In the genomic region with DNA sequence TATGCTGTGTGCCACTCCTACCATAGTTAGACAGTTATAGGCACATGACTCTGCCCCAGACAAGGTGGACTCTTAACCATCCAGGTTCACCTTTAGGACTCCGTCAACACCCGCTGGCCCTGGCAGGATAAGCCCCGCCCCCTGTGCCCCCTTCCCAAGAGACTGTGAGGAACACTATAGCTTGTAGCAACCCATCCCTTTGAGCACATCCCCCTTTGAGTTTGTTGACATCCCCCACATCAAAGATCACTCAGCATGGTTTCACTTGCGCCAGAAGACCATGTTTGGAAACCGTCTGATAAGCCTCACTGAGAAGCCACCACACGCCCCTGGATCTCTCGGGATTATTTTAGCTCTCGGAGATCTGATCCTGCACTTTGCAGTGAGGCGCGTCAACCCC, we compare ENCODE assay signal across 20 mouse cellular contexts.
A peak's percentile ranks its signal among the peaks of the same experiment; 100 is the strongest.
DNase-seq lines count a peak whose midpoint lies in the region; ATAC-seq lines count a peak whose summit lies in the region.
"Had no signal": no experiment of that assay in that cellular context is flagged by ENCODE, and none has a peak within 500 bp of the region (broad histone marks: within the 10 kb centered on the region; RNA-seq: fewer than 3 reads in every experiment).

No protein-coding gene starts in this region.

- no peak for DNase-seq in forebrain, embryonic 14.5 days (ENCODE audit: low spot score)
- DNase-seq in kidney, postnatal 36 days, result no peak
- peak; percentile 27 for DNase-seq in thymus, postnatal 4 days
- DNase-seq in thymus, postnatal 14 days, result no peak
- no peak for DNase-seq in thymus, postnatal 25 days
- DNase-seq: adrenal gland, postnatal 10 days; cerebellum, adult 11-12 months; cerebellum, postnatal 25 days; gastrocnemius, postnatal 14 days; kidney, adult 11 months; layer of hippocampus, postnatal 36 days; liver, embryonic 13.5 days; lung, postnatal 36 days; right cerebral cortex, adult 18-20 months had no signal

- no peak for ATAC-seq in forebrain, embryonic 12.5 days (ENCODE audit: low FRiP score)
- no peak for ATAC-seq in forebrain, embryonic 14.5 days
- 0 out of 2 replicates have a peak, but pooled peaks have one; percentile 35 for ATAC-seq in kidney, embryonic 14.5 days (ENCODE audit: low FRiP score, low TSS enrichment)
- ATAC-seq in CD4-positive, CD25-positive, alpha-beta regulatory T cell, adult 4 months, result no peak

- H3K9ac ChIP-seq in forebrain, embryonic 12.5 days, result no peak overlapping the region
- no peak overlapping the region for H3K9ac ChIP-seq in forebrain, embryonic 14.5 days (ENCODE audit: low read length)
- no peak overlapping the region for H3K9ac ChIP-seq in kidney, embryonic 14.5 days (ENCODE audit: low read depth, low read length)
- H3K9ac ChIP-seq: hindbrain, embryonic 13.5 days; liver, embryonic 13.5 days had no signal

- H3K4me3 ChIP-seq in forebrain, embryonic 12.5 days (replicated peaks), result no peak overlapping the region
- H3K4me3 ChIP-seq in forebrain, embryonic 14.5 days (ENCODE audit: low read depth, low read length), result no peak overlapping the region
- no peak overlapping the region for H3K4me3 ChIP-seq in kidney, embryonic 14.5 days (ENCODE audit: low read length)
- H3K4me3 ChIP-seq: hindbrain, embryonic 13.5 days; liver, embryonic 13.5 days had no signal

- H3K36me3 ChIP-seq in forebrain, embryonic 12.5 days (replicated peaks), result no peaks in the 10 kb centered on the region
- H3K36me3 ChIP-seq in forebrain, embryonic 14.5 days (ENCODE audit: control insufficient read depth, insufficient read depth, low read length), result no peaks in the 10 kb centered on the region
- no peaks in the 10 kb centered on the region for H3K36me3 ChIP-seq in kidney, embryonic 14.5 days (ENCODE audit: control insufficient read depth, insufficient read depth, low read length)
- H3K36me3 ChIP-seq: hindbrain, embryonic 13.5 days; liver, embryonic 13.5 days had no signal

- WGBS in forebrain, embryonic 12.5 days, result 74% methylated on average over 10 of the region's 10 CpGs
- WGBS in forebrain, embryonic 14.5 days, result 65% methylated on average over 10 of the region's 10 CpGs
- WGBS in kidney, embryonic 14.5 days, result 53% methylated on average over 10 of the region's 10 CpGs

- H3K9me3 ChIP-seq in forebrain, embryonic 12.5 days, result no peaks in the 10 kb centered on the region
- H3K9me3 ChIP-seq in forebrain, embryonic 14.5 days (replicated peaks; ENCODE audit: control insufficient read depth, low read length), result no peaks in the 10 kb centered on the region
- H3K9me3 ChIP-seq in kidney, embryonic 14.5 days (ENCODE audit: control insufficient read depth, low read length), result no peaks in the 10 kb centered on the region
- H3K9me3 ChIP-seq: hindbrain, embryonic 13.5 days; liver, embryonic 13.5 days had no signal

- no peaks in the 10 kb centered on the region for H3K27me3 ChIP-seq in forebrain, embryonic 12.5 days
- H3K27me3 ChIP-seq in forebrain, embryonic 14.5 days (replicated peaks; ENCODE audit: control insufficient read depth, insufficient read depth, low read length), result no peaks in the 10 kb centered on the region
- H3K27me3 ChIP-seq in kidney, embryonic 14.5 days (ENCODE audit: control insufficient read depth, insufficient read depth, low read length), result no peaks in the 10 kb centered on the region
- H3K27me3 ChIP-seq: CH12.LX; hindbrain, embryonic 13.5 days; liver, embryonic 13.5 days had no signal

- 0 out of 2 replicates have a peak overlapping the region, but pooled peaks have one; percentile 3 for H3K27ac ChIP-seq in forebrain, embryonic 12.5 days
- H3K27ac ChIP-seq in forebrain, embryonic 14.5 days (ENCODE audit: low read depth, low read length), result no peak overlapping the region
- H3K27ac ChIP-seq in kidney, embryonic 14.5 days (ENCODE audit: low read depth, low read length), result no peak overlapping the region
- H3K27ac ChIP-seq: hindbrain, embryonic 13.5 days; liver, embryonic 13.5 days had no signal

- H3K4me1 ChIP-seq in forebrain, embryonic 12.5 days, result peaks cover 9% of the 10 kb centered on the region; the same call in 1 of the 2 replicates
- H3K4me1 ChIP-seq in forebrain, embryonic 14.5 days (ENCODE audit: control insufficient read depth, insufficient read depth, low read length), result no peaks in the 10 kb centered on the region
- H3K4me1 ChIP-seq in kidney, embryonic 14.5 days (ENCODE audit: control insufficient read depth, insufficient read depth, low read length), result peaks cover 11% of the 10 kb centered on the region; the same call in 1 of the 2 replicates
- H3K4me1 ChIP-seq: liver, embryonic 13.5 days had no signal

- H3K4me2 ChIP-seq in forebrain, embryonic 12.5 days, result no peak overlapping the region
- H3K4me2 ChIP-seq in forebrain, embryonic 14.5 days (ENCODE audit: low read length), result no peak overlapping the region
- no peak overlapping the region for H3K4me2 ChIP-seq in kidney, embryonic 14.5 days (replicated peaks; ENCODE audit: low read depth, low read length)
- H3K4me2 ChIP-seq: heart, embryonic 11.5 days; hindbrain, embryonic 13.5 days; liver, embryonic 13.5 days had no signal
